1 mouse cellular context compared by ENCODE assay signal in the genomic region with DNA sequence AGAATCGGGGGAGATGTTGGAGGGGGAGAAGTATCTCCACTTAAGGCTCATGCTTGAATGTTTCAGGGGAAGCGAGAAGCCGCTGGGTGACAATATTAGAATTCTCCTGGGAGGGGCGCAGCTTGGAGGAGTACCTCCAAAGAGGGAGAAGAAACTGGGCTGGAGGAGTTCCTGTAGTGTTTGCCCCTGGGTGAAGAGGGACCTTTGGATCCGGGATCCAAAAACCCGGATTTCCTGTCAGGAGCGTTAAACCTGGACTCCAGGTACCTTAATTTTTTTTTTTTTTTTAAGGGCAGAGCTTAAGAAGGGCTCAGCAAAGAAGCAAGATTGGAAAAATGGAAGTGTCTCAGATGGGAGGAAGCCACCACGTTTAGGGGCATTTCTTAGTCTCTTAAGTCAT.
TF ChIP-seq lines count a peak whose summit lies in the region.

No protein-coding gene starts in this region.

TF ChIP-seq in MEL, 35 proteins besides CTCF, POLR2A, EP300 and RAD21:
- TF ChIP-seq MXI1 (IDR thresholded peaks at IDR 0.05; ENCODE audit: low read depth, low read length), result no peak
- 0 out of 2 replicates have a peak, but pooled peaks have one; percentile 4 for TF ChIP-seq TBP (IDR thresholded peaks at IDR 0.05; ENCODE audit: low read depth, low read length)
- TF ChIP-seq ZNF384 (IDR thresholded peaks at IDR 0.05; ENCODE audit: low read depth, low read length), result peak; percentile 80
TF ChIP-seq in MEL: peak in this region for 2.
